Mouse (Mus musculus) heart, embryonic 12.5 days (tissue): Measurements from ENCODE around the gene Nlrc5. TPM values are rescaled to one million over a fixed set of nuclear protein-coding genes. Genes with fewer than 3 reads are reported as not detected.

ENCODE experiments used
- ATAC-seq: fragments of 200-750 bp; cut with Nextera tagmentation; 2 replicates; pipeline ENCODE4 v1.8.0; 2017; ENCODE audit warnings: moderate TSS enrichment, moderate library complexity; ENCODE audit not compliant: insufficient number of reproducible peaks, low FRiP score
- H3K27ac ChIP-seq: fragments of 300-500 bp; sonication (generic); 2 replicates; pipeline ENCODE4 v1.5.1; 2016; ENCODE audit warnings: mild to moderate bottlenecking, moderate library complexity; ENCODE audit not compliant: poor library complexity, severe bottlenecking
- H3K27me3 ChIP-seq: fragments of 300-500 bp; sonication (generic); replicated peaks from 2 replicates; pipeline ENCODE4 v1.6.1; 2016; ENCODE audit warnings: mild to moderate bottlenecking, moderate library complexity
- H3K36me3 ChIP-seq: fragments of 300-500 bp; sonication (generic); 2 replicates; pipeline ENCODE4 v1.6.1; 2016; ENCODE audit warnings: mild to moderate bottlenecking, moderate library complexity
- H3K4me1 ChIP-seq: fragments of 300-500 bp; sonication (generic); replicated peaks from 2 replicates; pipeline ENCODE4 v1.6.1; 2016; ENCODE audit warnings: mild to moderate bottlenecking
- H3K4me2 ChIP-seq: fragments of 300-500 bp; sonication (generic); 2 replicates; pipeline ENCODE4 v1.6.1; 2016; ENCODE audit warnings: mild to moderate bottlenecking, moderate library complexity
- H3K4me3 ChIP-seq: fragments of 300-500 bp; sonication (generic); 2 replicates; pipeline ENCODE4 v1.5.1; 2016; ENCODE audit warnings: mild to moderate bottlenecking
- H3K9ac ChIP-seq: fragments of 300-500 bp; sonication (generic); 2 replicates; pipeline ENCODE4 v1.6.1; 2016; ENCODE audit warnings: mild to moderate bottlenecking, moderate library complexity
- H3K9me3 ChIP-seq: fragments of 300-500 bp; sonication (generic); replicated peaks from 2 replicates; pipeline ENCODE4 v1.6.1; 2016; ENCODE audit warnings: mild to moderate bottlenecking, moderate library complexity
- WGBS: fragments of 180-500 bp; shearing (Covaris S2); methylation state at CpG from one replicate; pipeline ENCODE4 v1.1.7; 2016; 5-methylcytosine and 5-hydroxymethylcytosine counted together
- polyA plus RNA-seq: library from polyadenylated mRNA; unstranded; fragments of >200 nt; fragmentation: Nextera tagmentation; extraction: Ambion mirVana; gene quantifications from 2 replicates; pipeline ENCODE4 v1.2.1, GENCODE M21; 2016

Gene Nlrc5
- polyA plus RNA-seq, 1 experiment from 2014 or later: 0.08 TPM

GRCm38 (mm10) chr8:94492021-94492681 is 58.0 kb downstream of the Nlrc5 start:
- Histone ChIP-seq H3K27me3 (peaks cover 13% of the 10 kb centered on the region), H3K9ac (no peak overlapping the region), H3K27ac (no peak overlapping the region), H3K36me3 (no peaks in the 10 kb centered on the region), H3K4me2 (peak overlapping the region; percentile 66), H3K4me3 (peak overlapping the region; percentile 25; the same call in 1 of the 2 replicates), H3K9me3 (no peaks in the 10 kb centered on the region), H3K4me1 (peaks cover 4% of the 10 kb centered on the region; the same call in 1 of the 2 replicates)
- 6% methylated on average over 15 of the region's 15 CpGs for WGBS
- peak; percentile 68; the same call in 1 of the 2 replicates for ATAC-seq

DNA sequence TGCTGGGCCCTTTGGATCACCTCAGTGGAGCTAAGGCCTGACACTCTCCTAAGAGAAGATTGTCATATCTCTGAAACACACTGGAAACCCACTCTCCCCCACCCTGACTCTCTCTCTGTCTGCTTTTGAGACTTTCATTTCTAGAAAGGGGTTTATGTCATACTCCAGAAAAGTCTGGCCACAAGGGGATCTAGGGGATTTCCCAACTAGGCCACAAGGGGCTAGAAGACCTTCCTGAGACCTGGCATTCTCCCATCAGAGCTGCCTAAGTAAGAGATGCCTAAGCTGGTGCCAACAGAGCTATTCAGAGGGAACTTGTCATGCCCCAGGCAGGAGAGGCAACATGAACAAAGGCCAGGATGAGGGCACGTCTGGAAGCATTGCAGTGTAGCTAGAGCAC is 59.1 kb downstream of the Nlrc5 start:
- Histone ChIP-seq H3K9ac (no peak overlapping the region), H3K27me3 (peaks cover 13% of the 10 kb centered on the region), H3K27ac (no peak overlapping the region), H3K4me2 (no peak overlapping the region), H3K4me1 (peaks cover 4% of the 10 kb centered on the region; the same call in 1 of the 2 replicates), H3K4me3 (no peak overlapping the region), H3K36me3 (no peaks in the 10 kb centered on the region), H3K9me3 (no peaks in the 10 kb centered on the region)
- WGBS: 53% methylated on average over 1 of the region's 1 CpGs
- ATAC-seq: no peak

- Histone ChIP-seq H3K27me3 (peaks cover 38% of the 10 kb centered on the region), H3K4me1 (peaks cover 3% of the 10 kb centered on the region; the same call in 1 of the 2 replicates), H3K27ac (no peak overlapping the region), H3K4me3 (no peak overlapping the region), H3K9me3 (no peaks in the 10 kb centered on the region), H3K4me2 (no peak overlapping the region), H3K36me3 (no peaks in the 10 kb centered on the region), H3K9ac (no peak overlapping the region)
- 56% methylated on average over 5 of the region's 5 CpGs for WGBS
- no peak for ATAC-seq
These were observed 81.5 kb downstream of the Nlrc5 start for GRCm38 (mm10) chr8:94515430-94516208.

DNA sequence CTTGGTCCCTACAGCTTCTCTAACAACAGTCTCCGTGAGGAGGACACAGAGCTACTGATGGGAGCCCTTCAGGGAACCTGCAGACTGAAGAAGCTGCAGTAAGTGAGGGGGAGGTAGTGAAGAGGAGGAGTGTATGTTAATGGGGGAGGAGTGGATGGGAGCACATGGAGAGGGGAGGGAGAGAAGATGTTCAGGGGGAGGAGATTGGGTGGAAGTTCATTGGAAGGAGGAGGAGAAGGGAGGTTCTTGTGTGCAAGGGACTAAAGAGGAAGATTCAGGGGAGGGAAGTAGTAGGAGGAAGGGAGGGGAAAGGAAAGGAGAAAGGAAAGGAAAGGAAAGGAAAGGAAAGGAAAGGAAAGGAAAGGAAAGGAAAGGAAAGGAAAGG is 82.0 kb downstream of the Nlrc5 start:
- ATAC-seq: no peak
- Histone ChIP-seq H3K9me3 (no peaks in the 10 kb centered on the region), H3K36me3 (no peaks in the 10 kb centered on the region), H3K4me3 (no peak overlapping the region), H3K4me2 (no peak overlapping the region), H3K9ac (no peak overlapping the region), H3K27ac (no peak overlapping the region), H3K4me1 (peaks cover 3% of the 10 kb centered on the region; the same call in 1 of the 2 replicates), H3K27me3 (peaks cover 39% of the 10 kb centered on the region)
- WGBS: 15% methylated on average over 1 of the region's 1 CpGs

DNA sequence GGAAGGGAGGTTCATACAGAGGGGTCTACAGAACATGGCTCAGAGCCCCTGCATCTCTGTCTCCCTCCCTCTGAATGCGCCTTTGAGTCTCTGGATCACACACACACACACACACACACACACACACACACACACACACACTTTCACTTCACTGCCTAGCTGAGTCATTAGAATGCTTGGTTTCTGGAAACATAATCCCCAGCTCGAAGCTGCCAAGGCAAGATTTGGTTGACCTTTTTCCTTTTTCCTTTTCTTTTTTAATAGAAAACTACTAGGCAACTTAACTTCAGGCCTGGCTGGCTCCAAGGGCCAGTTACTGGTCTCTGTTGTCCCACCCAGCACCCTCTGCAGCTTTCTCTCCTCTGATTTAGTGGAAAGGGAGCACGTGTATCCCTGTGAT is 82.6 kb downstream of the Nlrc5 start:
- ATAC-seq: no peak
- peaks cover 3% of the 10 kb centered on the region; the same call in 1 of the 2 replicates for H3K4me1 ChIP-seq
- H3K9me3 ChIP-seq: no peaks in the 10 kb centered on the region
- no peak overlapping the region for H3K4me3 ChIP-seq
- peaks cover 45% of the 10 kb centered on the region for H3K27me3 ChIP-seq
- H3K4me2 ChIP-seq: no peak overlapping the region
- no peak overlapping the region for H3K9ac ChIP-seq
- no peaks in the 10 kb centered on the region for H3K36me3 ChIP-seq
- WGBS: 46% methylated on average over 3 of the region's 3 CpGs
- H3K27ac ChIP-seq: no peak overlapping the region

DNA sequence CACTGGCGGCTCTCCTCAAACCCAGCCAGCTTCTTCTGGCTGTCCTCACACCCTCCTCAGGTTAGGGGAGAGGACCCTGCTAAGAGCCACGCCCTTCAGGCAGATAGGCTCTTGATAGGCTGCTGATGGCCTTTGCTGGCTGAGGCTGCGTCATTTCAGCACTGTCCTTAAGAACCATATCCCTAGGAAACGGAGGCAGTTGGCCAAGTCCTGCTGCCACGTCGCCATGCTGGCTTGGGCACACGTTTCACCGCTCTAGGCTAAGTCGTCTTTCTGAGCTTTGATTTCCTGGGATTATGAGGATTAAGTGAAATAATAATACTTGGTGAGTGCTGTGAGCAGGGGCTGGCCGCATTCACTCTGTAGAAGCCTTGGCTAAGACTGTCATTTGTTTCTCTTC is 84.2 kb downstream of the Nlrc5 start:
- no peak overlapping the region for H3K4me2 ChIP-seq

DNA sequence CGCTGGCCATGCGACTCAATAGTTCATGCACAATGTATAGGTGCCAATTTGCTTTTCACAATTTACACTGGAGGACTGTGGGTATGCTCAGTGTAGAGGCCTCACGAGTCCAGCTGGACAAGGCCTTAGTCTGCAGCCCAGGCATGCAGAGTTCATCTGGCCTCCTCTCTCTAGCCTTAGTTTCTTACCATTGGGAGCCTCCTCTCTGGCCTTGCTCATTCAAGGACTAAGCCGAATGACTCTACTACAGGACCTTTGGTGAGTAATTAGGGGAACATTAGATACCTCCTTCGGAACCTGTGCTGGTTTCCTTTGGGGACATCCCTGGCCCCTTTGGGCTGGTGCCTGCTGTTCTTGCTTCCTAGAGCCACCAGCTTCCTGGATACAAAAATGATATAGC is 84.9 kb downstream of the Nlrc5 start:
- Histone ChIP-seq H3K4me1 (peaks cover 3% of the 10 kb centered on the region; the same call in 1 of the 2 replicates), H3K4me2 (no peak overlapping the region), H3K4me3 (no peak overlapping the region), H3K36me3 (no peaks in the 10 kb centered on the region), H3K27ac (no peak overlapping the region), H3K27me3 (peaks cover 58% of the 10 kb centered on the region), H3K9me3 (no peaks in the 10 kb centered on the region), H3K9ac (no peak overlapping the region)
- WGBS: 88% methylated on average over 5 of the region's 5 CpGs
- no peak for ATAC-seq

More for the DNA sequence above, 84.2 kb downstream of the Nlrc5 start:
- Histone ChIP-seq H3K9ac (no peak overlapping the region), H3K4me1 (peaks cover 3% of the 10 kb centered on the region; the same call in 1 of the 2 replicates), H3K27me3 (peaks cover 58% of the 10 kb centered on the region), H3K9me3 (no peaks in the 10 kb centered on the region), H3K4me3 (no peak overlapping the region), H3K36me3 (no peaks in the 10 kb centered on the region), H3K27ac (no peak overlapping the region)
- no peak for ATAC-seq
- 65% methylated on average over 10 of the region's 10 CpGs for WGBS

DNA sequence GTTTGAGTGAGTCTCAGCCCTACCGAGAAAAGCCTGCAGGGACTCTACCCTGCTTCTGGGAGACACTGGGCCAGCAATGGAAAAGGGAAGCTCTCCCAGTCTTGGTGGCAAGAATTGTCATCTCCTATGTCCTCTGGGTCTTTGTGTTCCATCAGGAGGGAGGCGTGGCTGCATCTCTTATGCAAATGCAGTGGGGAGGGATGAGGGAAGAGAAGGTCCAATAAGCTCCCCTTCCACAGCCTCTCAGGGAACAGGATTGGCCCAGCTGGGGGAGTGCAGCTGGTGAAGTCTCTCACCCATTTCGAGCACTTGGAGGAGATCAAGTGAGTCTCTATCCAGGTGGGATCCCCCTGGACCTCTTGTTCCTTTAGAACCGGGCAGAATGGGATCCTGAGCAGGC is 87.3 kb downstream of the Nlrc5 start:
- Histone ChIP-seq H3K36me3 (no peaks in the 10 kb centered on the region), H3K9me3 (no peaks in the 10 kb centered on the region), H3K4me1 (peaks cover 3% of the 10 kb centered on the region; the same call in 1 of the 2 replicates), H3K27me3 (peaks cover 54% of the 10 kb centered on the region), H3K4me3 (no peak overlapping the region), H3K4me2 (no peak overlapping the region), H3K27ac (no peak overlapping the region), H3K9ac (no peak overlapping the region)
- ATAC-seq: no peak
- WGBS: 47% methylated on average over 4 of the region's 4 CpGs

DNA sequence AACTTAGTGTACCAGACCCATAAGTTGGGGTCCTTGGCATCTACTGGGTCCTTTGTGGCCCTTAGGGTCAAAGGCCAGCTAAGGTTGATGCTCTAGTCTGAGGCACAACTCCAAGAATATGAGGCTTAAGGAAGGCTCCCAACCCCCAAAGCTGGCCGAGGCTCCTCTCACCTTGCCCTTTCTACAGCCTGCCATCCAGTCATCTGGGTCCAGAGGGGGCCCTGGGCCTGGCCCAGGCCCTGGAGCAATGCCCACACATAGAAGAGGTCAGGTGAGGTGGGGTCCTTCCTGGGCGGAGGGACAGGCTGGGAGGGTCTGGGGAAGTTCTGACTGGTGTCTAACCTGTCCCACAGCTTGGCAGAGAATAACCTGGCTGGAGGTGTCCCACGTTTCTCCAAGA is 88.3 kb downstream of the Nlrc5 start:
- 55% methylated on average over 3 of the region's 3 CpGs for whole genome bisulfite sequencing
- no peak overlapping the region for H3K9ac ChIP-seq
- no peaks in the 10 kb centered on the region for H3K9me3 ChIP-seq
- H3K4me2 ChIP-seq: no peak overlapping the region
- peaks cover 3% of the 10 kb centered on the region; the same call in 1 of the 2 replicates for H3K4me1 ChIP-seq
- H3K4me3 ChIP-seq: no peak overlapping the region
- H3K36me3 ChIP-seq: no peaks in the 10 kb centered on the region
- no peak overlapping the region for H3K27ac ChIP-seq
- peaks cover 49% of the 10 kb centered on the region for H3K27me3 ChIP-seq
- no peak for ATAC-seq

- Histone ChIP-seq H3K27ac (no peak overlapping the region), H3K9ac (no peak overlapping the region), H3K4me3 (no peak overlapping the region), H3K27me3 (peaks cover 35% of the 10 kb centered on the region), H3K9me3 (no peaks in the 10 kb centered on the region), H3K4me2 (no peak overlapping the region), H3K36me3 (no peaks in the 10 kb centered on the region), H3K4me1 (peaks cover 3% of the 10 kb centered on the region; the same call in 1 of the 2 replicates)
- no peak for ATAC-seq
- WGBS: 83% methylated on average over 9 of the region's 9 CpGs
These were observed 90.4 kb downstream of the Nlrc5 start for GRCm38 (mm10) chr8:94524554-94524953.

- 0 out of 2 replicates have a peak, but pooled peaks cover 3% of the 10 kb centered on the region for H3K4me1 ChIP-seq
- H3K9me3 ChIP-seq: no peaks in the 10 kb centered on the region
- ATAC-seq: no peak
- no peaks in the 10 kb centered on the region for H3K36me3 ChIP-seq
- H3K9ac ChIP-seq: no peak overlapping the region
- H3K27ac ChIP-seq: no peak overlapping the region
- peaks cover 21% of the 10 kb centered on the region for H3K27me3 ChIP-seq
- H3K4me2 ChIP-seq: no peak overlapping the region
- 71% methylated on average over 7 of the region's 7 CpGs for WGBS
- no peak overlapping the region for H3K4me3 ChIP-seq
These were observed 93.0 kb downstream of the Nlrc5 start for GRCm38 (mm10) chr8:94527178-94527577.
